Mouse (Mus musculus) liver, embryonic 16.5 days (tissue): ENCODE measurements around the gene Vcp. TPM values are rescaled to one million over a fixed set of nuclear protein-coding genes. Genes with fewer than 3 reads are reported as not detected.

Experiments used
- ATAC-seq: fragments of 200-750 bp; cut with Nextera tagmentation; 2 replicates; pipeline ENCODE4 v1.8.0; 2017; ENCODE audit warnings: low read depth, mild to moderate bottlenecking, moderate number of reproducible peaks, moderate library complexity
- H3K27ac ChIP-seq: fragments of 300-500 bp; sonication (generic); 2 replicates; pipeline ENCODE4 v1.5.1; 2014; ENCODE audit warnings: mild to moderate bottlenecking, low read length
- H3K27me3 ChIP-seq: fragments of 300-500 bp; sonication (generic); 2 replicates; pipeline ENCODE4 v1.6.1; 2014; ENCODE audit warnings: low read depth, low read length, mixed read lengths; ENCODE audit not compliant: control insufficient read depth, insufficient read depth
- H3K36me3 ChIP-seq: fragments of 300-500 bp; sonication (generic); 2 replicates; pipeline ENCODE4 v1.6.1; 2014; ENCODE audit warnings: mild to moderate bottlenecking; ENCODE audit not compliant: control insufficient read depth, insufficient read depth
- H3K4me1 ChIP-seq: fragments of 300-500 bp; sonication (generic); 2 replicates; pipeline ENCODE4 v1.6.1; 2014; ENCODE audit warnings: low read depth, low read length, mixed read lengths; ENCODE audit not compliant: control insufficient read depth
- H3K4me2 ChIP-seq: fragments of 300-500 bp; sonication (generic); 2 replicates; pipeline ENCODE4 v1.6.1; 2014; ENCODE audit warnings: low read depth, low read length, mixed read lengths
- H3K4me3 ChIP-seq: fragments of 300-500 bp; sonication (generic); 2 replicates; pipeline ENCODE4 v1.5.1; 2014; ENCODE audit warnings: low read depth, mild to moderate bottlenecking, low read length
- H3K9ac ChIP-seq: fragments of 300-500 bp; sonication (generic); 2 replicates; pipeline ENCODE4 v1.6.1; 2014; ENCODE audit warnings: low read depth, low read length
- H3K9me3 ChIP-seq: fragments of 300-500 bp; sonication (generic); replicated peaks from 2 replicates; pipeline ENCODE4 v1.6.1; 2016; ENCODE audit warnings: low read length; ENCODE audit not compliant: control insufficient read depth
- WGBS: fragments of 180-500 bp; shearing (Covaris S2); extraction: QIAGEN DNeasy Blood & Tissue Kit; methylation state at CpG from one replicate; pipeline ENCODE4 v1.1.7; 2014; ENCODE audit not compliant: insufficient replicate concordance; 5-methylcytosine and 5-hydroxymethylcytosine counted together
- polyA plus RNA-seq: library from polyadenylated mRNA; unstranded; fragments of >200 nt; fragmentation: Nextera tagmentation; extraction: Ambion mirVana; gene quantifications from 2 replicates; pipeline ENCODE4 v1.2.1, GENCODE M21; 2015

Vcp gene
- polyA plus RNA-seq, 1 experiment from 2014 or later, result 192 TPM

DNA sequence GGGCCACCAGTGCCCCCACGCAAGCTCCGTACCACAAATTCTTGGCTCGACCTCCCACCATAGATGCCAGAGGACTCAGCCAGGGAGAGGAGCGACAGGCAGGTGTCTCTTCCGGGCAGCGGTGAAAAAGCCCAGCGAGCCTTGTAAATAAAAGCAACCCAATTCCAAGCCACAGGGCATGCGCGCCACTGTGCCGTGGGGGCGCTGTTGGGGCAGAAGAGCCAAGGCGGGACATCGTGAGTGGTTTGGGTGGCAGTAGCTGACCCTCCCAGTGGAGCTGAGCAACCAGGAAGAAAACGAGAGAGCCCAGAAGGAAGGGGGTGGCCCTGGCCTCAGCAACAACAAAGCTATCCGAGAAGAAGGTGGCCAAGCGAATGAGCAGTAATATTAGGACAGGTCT lies 20.6 kb upstream of the Vcp start:
- peaks cover 34% of the 10 kb centered on the region for H3K36me3 ChIP-seq
- no peaks in the 10 kb centered on the region for H3K9me3 ChIP-seq
- no peak for ATAC-seq
- no peaks in the 10 kb centered on the region for H3K27me3 ChIP-seq
- 86% methylated on average over 16 of the region's 16 CpGs for WGBS
- H3K9ac ChIP-seq, result no peak overlapping the region
- no peak overlapping the region for H3K4me2 ChIP-seq
- H3K27ac ChIP-seq, result no peak overlapping the region
- H3K4me1 ChIP-seq, result peaks cover 16% of the 10 kb centered on the region
- no peak overlapping the region for H3K4me3 ChIP-seq

DNA sequence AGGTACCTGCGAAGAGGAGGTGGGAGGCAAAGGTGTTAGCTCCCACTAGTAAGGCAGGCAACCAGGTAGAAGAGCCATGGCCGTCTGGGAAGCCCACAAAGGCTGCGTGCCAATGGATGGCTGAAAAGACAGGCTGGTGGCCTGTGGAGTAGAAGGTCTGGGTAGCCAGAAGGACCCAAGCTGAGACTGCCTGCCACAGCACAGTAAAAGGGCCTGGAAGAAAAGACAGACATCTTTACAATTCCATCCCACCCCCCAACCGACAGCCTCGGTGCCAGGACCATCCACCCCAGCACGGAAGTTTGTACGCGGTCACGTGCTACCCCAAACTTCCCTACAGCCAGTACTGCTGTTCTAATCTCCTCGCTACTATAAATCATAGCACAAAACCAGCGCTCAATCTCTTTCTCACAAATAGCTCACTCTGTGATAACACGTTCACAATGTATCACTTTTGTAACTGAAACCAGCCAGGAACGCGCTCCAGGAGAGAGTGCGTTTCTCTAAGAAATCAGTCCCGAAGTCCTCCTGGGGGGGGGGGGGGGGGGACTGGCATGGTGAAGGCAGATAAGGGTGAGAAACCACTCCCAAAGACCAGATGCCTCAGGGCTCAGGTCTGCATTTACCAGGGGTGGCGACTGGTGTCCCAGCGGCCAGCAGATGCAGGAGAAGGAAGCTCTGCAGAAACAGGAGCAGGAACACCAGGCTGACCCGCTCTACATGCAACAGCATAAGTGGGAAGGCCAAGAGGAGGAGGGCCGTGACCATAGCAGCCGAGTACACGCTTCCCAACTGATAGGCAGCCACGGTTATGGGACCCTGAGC lies 19.5 kb upstream of the Vcp start:
- H3K27me3 ChIP-seq, result no peaks in the 10 kb centered on the region
- H3K27ac ChIP-seq, result no peak overlapping the region
- no peak overlapping the region for H3K4me2 ChIP-seq
- H3K36me3 ChIP-seq, result peaks cover 34% of the 10 kb centered on the region
- peak; percentile 54; the same call in 1 of the 2 replicates for ATAC-seq
- H3K4me1 ChIP-seq, result peaks cover 13% of the 10 kb centered on the region
- H3K9me3 ChIP-seq, result no peaks in the 10 kb centered on the region
- WGBS, result 52% methylated on average over 23 of the region's 23 CpGs
- H3K9ac ChIP-seq, result no peak overlapping the region
- no peak overlapping the region for H3K4me3 ChIP-seq

- H3K4me2 ChIP-seq, result no peak overlapping the region
- WGBS, result 85% methylated on average over 10 of the region's 10 CpGs
- ATAC-seq, result no peak
- H3K27me3 ChIP-seq, result no peaks in the 10 kb centered on the region
- H3K4me3 ChIP-seq, result no peak overlapping the region
- peaks cover 6% of the 10 kb centered on the region for H3K4me1 ChIP-seq
- no peaks in the 10 kb centered on the region for H3K9me3 ChIP-seq
- peaks cover 34% of the 10 kb centered on the region for H3K36me3 ChIP-seq
- no peak overlapping the region for H3K9ac ChIP-seq
- no peak overlapping the region for H3K27ac ChIP-seq
Measured at GRCm38 (mm10) chr4:43019176-43019575, 18.9 kb upstream of the Vcp start.

GRCm38 (mm10) chr4:43018156-43018555 lies 17.8 kb upstream of the Vcp start:
- peaks cover 29% of the 10 kb centered on the region for H3K36me3 ChIP-seq
- no peak for ATAC-seq
- 84% methylated on average over 4 of the region's 4 CpGs for WGBS

DNA sequence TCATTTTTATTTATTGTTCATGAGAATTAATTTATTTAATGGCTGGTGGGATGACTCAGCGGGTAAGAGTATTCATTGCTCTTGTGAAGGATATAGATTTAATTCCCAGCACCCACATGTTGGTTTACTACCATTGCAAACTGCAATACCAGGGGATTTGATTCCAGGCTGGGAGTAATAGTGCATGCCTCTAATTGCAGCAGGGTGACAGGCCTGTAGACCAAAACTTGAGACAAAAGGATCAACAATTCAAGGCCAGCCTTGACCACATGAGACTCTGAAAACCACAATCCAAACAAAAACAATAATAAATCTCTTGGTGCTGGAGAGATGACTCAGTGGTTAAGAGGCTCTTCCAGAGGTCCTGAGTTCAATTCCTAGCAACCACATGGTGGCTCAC lies 11.8 kb upstream of the Vcp start:
- Histone ChIP-seq H3K27me3 (no peaks in the 10 kb centered on the region), H3K4me1 (peaks cover 10% of the 10 kb centered on the region), H3K4me3 (no peak overlapping the region), H3K9ac (no peak overlapping the region), H3K4me2 (no peak overlapping the region), H3K9me3 (no peaks in the 10 kb centered on the region), H3K27ac (no peak overlapping the region), H3K36me3 (no peaks in the 10 kb centered on the region; the same call in 1 of the 2 replicates)
- WGBS, result 67% methylated on average over 1 of the region's 1 CpGs
- no peak for ATAC-seq

More at GRCm38 (mm10) chr4:43018156-43018555, 17.8 kb upstream of the Vcp start:
- H3K4me2 ChIP-seq, result no peak overlapping the region
- H3K9ac ChIP-seq, result no peak overlapping the region
- no peak overlapping the region for H3K27ac ChIP-seq
- H3K27me3 ChIP-seq, result no peaks in the 10 kb centered on the region
- no peak overlapping the region for H3K4me3 ChIP-seq
- no peaks in the 10 kb centered on the region for H3K9me3 ChIP-seq
- peaks cover 6% of the 10 kb centered on the region for H3K4me1 ChIP-seq

DNA sequence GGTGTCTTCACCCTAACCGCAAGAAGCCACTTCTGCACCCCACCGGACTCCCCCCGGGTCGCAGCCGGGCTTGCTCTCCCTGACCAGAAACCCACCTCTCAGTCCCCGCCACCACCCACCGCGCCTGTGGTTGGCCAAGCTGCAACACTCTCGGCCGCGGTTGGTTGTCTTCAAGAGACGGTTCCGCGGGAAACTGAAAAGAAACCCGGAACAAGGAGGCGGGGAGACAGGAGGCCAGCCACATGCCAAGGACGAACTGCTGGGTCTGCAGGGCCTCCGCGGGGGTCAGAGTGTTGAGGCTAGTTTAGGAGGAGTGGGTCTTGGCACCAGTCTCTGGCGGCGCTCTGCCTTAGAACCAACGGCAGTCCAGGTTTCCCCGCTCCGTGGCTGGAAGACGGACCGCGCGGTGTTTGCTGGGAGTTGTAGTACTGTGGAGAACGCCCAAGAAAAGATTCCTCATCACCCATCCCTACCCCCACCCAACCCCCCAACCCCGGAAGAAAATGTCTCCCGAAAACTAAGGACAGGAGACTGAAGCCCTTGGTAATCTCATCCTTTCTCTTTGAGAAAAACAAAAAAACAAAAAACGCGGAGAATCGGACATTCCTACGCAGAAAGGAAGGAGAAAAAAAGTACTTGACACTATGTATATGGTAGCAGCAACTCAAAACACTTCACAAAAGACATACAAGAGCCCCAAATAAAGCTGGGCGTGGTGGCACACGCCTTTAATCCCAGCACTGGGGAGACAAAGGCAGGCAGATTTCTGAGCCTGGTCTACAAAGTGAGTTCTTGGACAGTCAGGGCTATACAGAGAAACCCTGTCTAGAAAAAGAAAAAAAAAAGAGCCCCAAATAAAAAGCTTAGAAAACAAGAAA lies 10.1 kb upstream of the Vcp start, which contains the start of gene Fancg:
Gene Fancg, minus strand, starts transcription at position 346 of the 878 bp plus-strand sequence.
- H3K9me3 ChIP-seq, result no peaks in the 10 kb centered on the region
- peaks cover 10% of the 10 kb centered on the region for H3K4me1 ChIP-seq
- no peaks in the 10 kb centered on the region for H3K27me3 ChIP-seq
- H3K9ac ChIP-seq, result peak within 1 kb of the TSS; percentile 74
- H3K27ac ChIP-seq, result peak within 1 kb of the TSS; percentile 52
- peak within 1 kb of the TSS; percentile 72 for H3K4me3 ChIP-seq
- peak; percentile 80 for ATAC-seq
- WGBS, result 2% methylated on average over 37 of the region's 37 CpGs
- peak within 1 kb of the TSS; percentile 77 for H3K4me2 ChIP-seq
- no peaks in the 10 kb centered on the region for H3K36me3 ChIP-seq

DNA sequence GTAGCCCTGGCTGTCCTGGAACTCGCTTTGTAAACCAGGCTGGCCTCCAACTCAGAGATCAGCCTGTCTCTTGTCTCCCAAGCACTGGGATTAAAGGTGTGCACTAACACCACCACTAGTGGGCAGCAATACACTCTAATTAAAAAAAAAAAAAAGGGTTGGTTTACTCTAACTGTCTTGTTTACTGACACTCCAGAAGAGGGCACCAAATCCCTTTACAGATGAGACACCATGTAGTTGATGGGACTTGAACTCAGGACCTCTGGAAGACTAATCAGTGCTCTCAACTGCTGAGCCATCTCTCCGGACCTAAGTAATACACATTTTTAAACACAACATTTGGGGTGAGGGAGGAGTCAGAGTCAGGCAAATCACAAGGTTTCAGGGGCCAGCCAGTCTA lies 5.5 kb upstream of the Vcp start:
- Histone ChIP-seq H3K4me3 (no peak overlapping the region), H3K9ac (no peak overlapping the region), H3K4me1 (peaks cover 13% of the 10 kb centered on the region), H3K4me2 (no peak overlapping the region), H3K36me3 (no peaks in the 10 kb centered on the region), H3K27ac (no peak overlapping the region), H3K9me3 (no peaks in the 10 kb centered on the region), H3K27me3 (no peaks in the 10 kb centered on the region)
- ATAC-seq, result peak; percentile 44
- 50% methylated on average over 2 of the region's 2 CpGs for WGBS

DNA sequence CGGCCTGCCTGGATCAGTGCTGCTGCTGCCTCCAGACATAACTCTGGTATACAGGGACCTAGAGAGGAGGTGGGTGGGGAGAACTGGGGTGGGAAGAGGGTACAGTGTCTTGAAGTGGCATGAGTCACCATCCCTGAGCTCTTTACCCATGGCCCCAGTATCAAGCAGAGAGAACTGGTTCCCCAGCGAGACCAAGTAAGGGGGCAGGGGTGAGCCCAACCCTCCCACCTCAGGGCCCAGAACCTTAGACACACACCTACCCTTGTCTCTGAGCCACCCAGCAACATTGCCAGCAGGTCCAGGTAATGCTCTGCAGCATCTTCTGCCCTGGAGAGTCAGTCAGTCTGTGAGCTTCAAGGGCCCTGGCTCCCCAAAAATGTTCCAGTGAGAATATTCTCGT lies 4.6 kb upstream of the Vcp start:
- no peak for ATAC-seq
- 75% methylated on average over 3 of the region's 3 CpGs for WGBS
- no peak overlapping the region for H3K4me3 ChIP-seq
- H3K4me2 ChIP-seq, result no peak overlapping the region
- no peaks in the 10 kb centered on the region for H3K27me3 ChIP-seq
- peaks cover 14% of the 10 kb centered on the region for H3K4me1 ChIP-seq
- no peak overlapping the region for H3K9ac ChIP-seq
- H3K9me3 ChIP-seq, result no peaks in the 10 kb centered on the region
- no peaks in the 10 kb centered on the region for H3K36me3 ChIP-seq
- H3K27ac ChIP-seq, result no peak overlapping the region
